Mouse (Mus musculus) right cerebral cortex, postnatal 4 days (tissue): ENCODE measurements at regions not wholly inside any gene's neighbourhood (a gene's known extent, or its start where the extent isn't known, plus 50 kb on each side); places are given as distances from the start of the nearest gene placed in this dataset.

Experiments
- DNase-seq: peaks from one replicate; pipeline ENCODE4 v3.0.0-alpha.2; 2022

GRCm38 (mm10) chr3:130936336-130936735, 173.9 kb upstream of the Lef1 start:
- DNase-seq = no peak

GRCm38 (mm10) chr3:130935926-130936315, 174.3 kb upstream of the Lef1 start:
- no peak for DNase-seq

- no peak for DNase-seq
Observed at GRCm38 (mm10) chr3:130935302-130935925, 174.9 kb upstream of the Lef1 start.

- DNase-seq = no peak
Observed at GRCm38 (mm10) chr3:130932723-130933122, 177.5 kb upstream of the Lef1 start.

- DNase-seq = no peak
Observed at GRCm38 (mm10) chr3:130932226-130932625, 178.0 kb upstream of the Lef1 start.

GRCm38 (mm10) chr3:130925000-130925399, 185.3 kb upstream of the Lef1 start:
- DNase-seq = no peak

- DNase-seq = no peak
Observed at GRCm38 (mm10) chr3:130923615-130923958, 186.7 kb upstream of the Lef1 start.

GRCm38 (mm10) chr3:130922812-130923614, 187.3 kb upstream of the Lef1 start:
- no peak for DNase-seq

GRCm38 (mm10) chr3:130921621-130922245, 188.5 kb upstream of the Lef1 start:
- no peak for DNase-seq

- no peak for DNase-seq
Observed at GRCm38 (mm10) chr3:130913812-130914211, 183.6 kb upstream of the Rpl34 start.

GRCm38 (mm10) chr3:130905101-130905500, 174.9 kb upstream of the Rpl34 start:
- no peak for DNase-seq

- no peak for DNase-seq
Observed at GRCm38 (mm10) chr3:130903329-130903728, 173.1 kb upstream of the Rpl34 start.

- no peak for DNase-seq
Observed at GRCm38 (mm10) chr3:130902376-130902775, 172.2 kb upstream of the Rpl34 start.

- no peak for DNase-seq
Observed at GRCm38 (mm10) chr3:130901343-130901742, 171.1 kb upstream of the Rpl34 start.

GRCm38 (mm10) chr3:130900846-130901245, 170.6 kb upstream of the Rpl34 start:
- no peak for DNase-seq

GRCm38 (mm10) chr3:130900054-130900840, 170.0 kb upstream of the Rpl34 start:
- DNase-seq = no peak

GRCm38 (mm10) chr3:130894168-130894814, 164.1 kb upstream of the Rpl34 start:
- DNase-seq = no peak

- DNase-seq = no peak
Observed at GRCm38 (mm10) chr3:130891310-130891709, 161.1 kb upstream of the Rpl34 start.

- no peak for DNase-seq
Observed at GRCm38 (mm10) chr3:130888587-130888986, 158.4 kb upstream of the Rpl34 start.

- DNase-seq = no peak
Observed at GRCm38 (mm10) chr3:130887540-130888312, 157.5 kb upstream of the Rpl34 start.

GRCm38 (mm10) chr3:130885974-130886373, 155.8 kb upstream of the Rpl34 start:
- no peak for DNase-seq

GRCm38 (mm10) chr3:130884393-130884792, 154.2 kb upstream of the Rpl34 start:
- no peak for DNase-seq
